Mouse (Mus musculus) intestine, postnatal 0 days (tissue): Measurements from ENCODE around the gene Smarce1. TPM values are rescaled to one million over a fixed set of nuclear protein-coding genes. Genes with fewer than 3 reads are reported as not detected.

Source experiments
- ATAC-seq: fragments of 200-750 bp; cut with Nextera tagmentation; 2 replicates; pipeline ENCODE4 v1.8.0; 2017; ENCODE audit warnings: mild to moderate bottlenecking, moderate TSS enrichment, moderate library complexity
- H3K27ac ChIP-seq: fragments of 300-500 bp; sonication (generic); 2 replicates; pipeline ENCODE4 v1.5.1; 2014; ENCODE audit warnings: mild to moderate bottlenecking, low read depth, low read length, moderate library complexity
- H3K27me3 ChIP-seq: fragments of 300-500 bp; sonication (generic); replicated peaks from 2 replicates; pipeline ENCODE4 v1.6.1; 2014; ENCODE audit warnings: low read length, mixed read lengths; ENCODE audit not compliant: control insufficient read depth, insufficient read depth
- H3K36me3 ChIP-seq: fragments of 300-500 bp; sonication (generic); 2 replicates; pipeline ENCODE4 v1.6.1; 2014; ENCODE audit warnings: mild to moderate bottlenecking, moderate library complexity; ENCODE audit not compliant: control insufficient read depth, insufficient read depth
- H3K4me1 ChIP-seq: fragments of 300-500 bp; sonication (generic); replicated peaks from 2 replicates; pipeline ENCODE4 v1.6.1; 2014; ENCODE audit warnings: antibody characterized with exemption, low read length, mixed read lengths; ENCODE audit not compliant: control insufficient read depth, insufficient read depth
- H3K4me2 ChIP-seq: fragments of 300-500 bp; sonication (generic); replicated peaks from 2 replicates; pipeline ENCODE4 v1.6.1; 2014; ENCODE audit warnings: low read depth, mild to moderate bottlenecking, moderate library complexity
- H3K4me3 ChIP-seq: fragments of 300-500 bp; sonication (generic); 2 replicates; pipeline ENCODE4 v1.5.1; 2014; ENCODE audit warnings: low read depth, low read length
- H3K9ac ChIP-seq: fragments of 300-500 bp; sonication (generic); 2 replicates; pipeline ENCODE4 v1.6.1; 2014; ENCODE audit warnings: mild to moderate bottlenecking, low read depth, low read length
- H3K9me3 ChIP-seq: fragments of 300-500 bp; sonication (generic); 2 replicates; pipeline ENCODE4 v1.6.1; 2016; ENCODE audit warnings: mixed run types; ENCODE audit not compliant: control insufficient read depth
- CTCF ChIP-seq: sonication (generic); IDR thresholded peaks from 2 replicates; pipeline ENCODE4 v1.5.1; 2016; ENCODE audit warnings: low read depth, mild to moderate bottlenecking, control low read depth, antibody characterized with exemption, moderate library complexity
- WGBS: fragments of 180-500 bp; shearing (Covaris S2); extraction: QIAGEN DNeasy Blood & Tissue Kit; methylation state at CpG from one replicate; pipeline ENCODE4 v1.1.7; 2014; 5-methylcytosine and 5-hydroxymethylcytosine counted together
- polyA plus RNA-seq: library from polyadenylated mRNA; unstranded; fragments of >200 nt; fragmentation: Nextera tagmentation; extraction: Ambion mirVana; gene quantifications from 2 replicates; pipeline ENCODE4 v1.2.1, GENCODE M21; 2015

Smarce1 gene
- polyA plus RNA-seq, 1 experiment from 2014 or later = 73.1 TPM

DNA sequence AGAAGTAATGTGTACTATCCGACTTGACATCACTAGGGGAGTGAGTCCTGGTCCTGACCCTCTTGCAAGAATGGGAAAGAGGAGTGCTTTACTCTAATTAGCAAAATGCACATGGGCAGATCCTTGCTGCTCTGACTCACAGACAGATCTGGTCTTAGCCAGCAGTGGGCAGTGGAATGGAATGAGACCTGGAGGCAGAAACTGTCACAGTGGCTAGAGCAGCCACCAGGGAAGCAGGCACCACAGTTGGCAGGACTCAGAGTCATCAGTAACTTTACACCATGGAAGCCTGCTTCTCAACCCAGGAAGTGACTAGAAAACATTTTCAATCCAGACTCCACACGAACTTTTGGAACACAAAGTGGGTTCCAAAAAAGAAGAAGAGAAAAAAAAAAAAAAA is 9.0 kb downstream of the Smarce1 start:
- no peak overlapping the region for H3K4me3 ChIP-seq
- WGBS = 65% methylated on average over 2 of the region's 2 CpGs
- no peak overlapping the region for H3K27ac ChIP-seq
- no peaks in the 10 kb centered on the region for H3K27me3 ChIP-seq
- no peaks in the 10 kb centered on the region for H3K4me1 ChIP-seq
- 0 out of 2 replicates have a peak, but pooled peaks have one; percentile 15 for TF ChIP-seq CTCF
- no peak overlapping the region for H3K9ac ChIP-seq
- ATAC-seq = no peak
- no peak overlapping the region for H3K4me2 ChIP-seq
- H3K9me3 ChIP-seq = no peaks in the 10 kb centered on the region
- H3K36me3 ChIP-seq = peaks cover 46% of the 10 kb centered on the region

DNA sequence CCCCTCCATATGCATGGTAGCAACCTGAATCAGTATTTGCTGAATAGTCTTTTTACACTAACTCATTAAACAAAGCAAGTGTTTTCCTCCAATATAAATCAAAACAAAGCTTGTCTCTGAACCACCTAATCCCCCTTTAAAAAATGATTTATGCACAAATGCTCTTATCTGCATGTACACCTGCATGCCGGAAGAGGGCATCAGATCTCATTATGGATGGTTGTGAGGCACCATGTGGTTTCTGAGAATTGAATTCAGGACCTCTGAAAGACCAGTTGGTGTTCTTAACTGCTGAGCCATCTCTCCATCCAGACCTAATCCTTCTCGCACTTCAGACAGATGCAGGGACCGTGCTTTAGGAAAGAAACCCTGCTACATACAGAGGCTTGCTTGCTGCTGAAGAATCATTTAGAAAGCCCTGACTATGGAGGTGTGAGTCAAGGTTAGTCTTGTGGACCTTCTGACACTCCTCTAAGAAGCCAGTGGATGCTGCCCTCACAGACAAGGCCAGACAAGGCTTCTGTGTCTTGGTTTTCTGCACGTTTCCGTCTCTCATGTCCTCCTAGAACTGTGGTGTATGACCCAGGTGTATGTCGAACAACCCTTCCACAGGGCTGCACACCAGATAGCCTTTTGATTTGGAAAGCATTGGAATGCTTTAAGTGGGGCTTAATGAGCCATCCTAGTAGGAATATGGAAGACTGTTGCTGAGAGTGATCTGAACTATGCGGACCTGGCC is 13.4 kb downstream of the Smarce1 start:
- Histone ChIP-seq H3K9ac (no peak overlapping the region), H3K9me3 (no peaks in the 10 kb centered on the region), H3K4me3 (no peak overlapping the region), H3K4me2 (no peak overlapping the region), H3K36me3 (peaks cover 75% of the 10 kb centered on the region), H3K27ac (no peak overlapping the region), H3K4me1 (no peaks in the 10 kb centered on the region), H3K27me3 (no peaks in the 10 kb centered on the region)
- 87% methylated on average over 7 of the region's 7 CpGs for WGBS
- no peak for ATAC-seq
- peak; percentile 9; the same call in 1 of the 2 replicates for TF ChIP-seq CTCF

DNA sequence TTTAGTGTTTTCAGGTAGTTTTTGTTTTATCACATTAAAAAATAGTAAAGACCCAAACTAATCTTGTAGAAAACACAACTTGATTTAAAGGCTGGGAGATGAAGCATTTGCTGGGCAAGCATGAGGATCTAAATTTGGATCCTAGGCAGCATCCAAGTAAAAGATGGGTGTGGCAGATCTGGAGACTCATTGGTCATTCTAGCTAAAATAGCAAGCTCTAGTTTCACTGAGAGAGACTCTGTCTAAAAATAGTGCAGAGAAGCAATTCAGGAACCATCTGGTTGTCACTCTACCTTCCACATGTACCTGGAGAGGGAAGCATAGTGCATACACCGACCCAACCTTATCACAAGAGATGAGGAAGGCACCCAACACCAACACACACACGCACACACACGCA is 14.6 kb downstream of the Smarce1 start:
- 97% methylated on average over 3 of the region's 3 CpGs for WGBS
- Histone ChIP-seq H3K27me3 (no peaks in the 10 kb centered on the region), H3K9me3 (no peaks in the 10 kb centered on the region), H3K9ac (no peak overlapping the region), H3K4me3 (no peak overlapping the region), H3K4me1 (no peaks in the 10 kb centered on the region), H3K36me3 (peaks cover 75% of the 10 kb centered on the region), H3K4me2 (no peak overlapping the region), H3K27ac (no peak overlapping the region)
- ATAC-seq = no peak
- TF ChIP-seq CTCF = no peak

DNA sequence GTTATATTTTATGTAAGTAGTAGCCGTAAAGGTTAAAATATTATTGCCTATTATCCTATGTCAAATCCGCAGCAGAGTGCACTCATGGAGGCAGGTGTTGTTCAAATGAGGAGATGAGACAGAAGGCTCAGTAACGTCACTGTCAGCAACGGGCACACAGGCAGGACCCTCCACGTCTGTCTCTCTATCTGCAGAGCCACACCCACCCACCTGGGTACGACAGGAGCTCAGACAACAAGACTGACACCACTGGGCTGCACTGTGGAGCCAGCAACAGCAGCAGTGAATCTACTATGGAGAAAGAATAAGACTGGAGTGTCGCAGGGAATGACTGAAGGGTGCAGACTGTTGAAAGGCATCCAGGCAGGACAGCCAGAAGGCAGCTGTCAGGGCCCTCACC is 18.1 kb downstream of the Smarce1 start:
- no peak overlapping the region for H3K4me2 ChIP-seq
- H3K4me1 ChIP-seq = no peaks in the 10 kb centered on the region
- H3K27ac ChIP-seq = no peak overlapping the region
- peaks cover 69% of the 10 kb centered on the region for H3K36me3 ChIP-seq
- ATAC-seq = no peak
- no peak overlapping the region for H3K9ac ChIP-seq
- no peaks in the 10 kb centered on the region for H3K27me3 ChIP-seq
- no peaks in the 10 kb centered on the region for H3K9me3 ChIP-seq
- 74% methylated on average over 7 of the region's 7 CpGs for WGBS
- TF ChIP-seq CTCF = no peak
- H3K4me3 ChIP-seq = no peak overlapping the region

DNA sequence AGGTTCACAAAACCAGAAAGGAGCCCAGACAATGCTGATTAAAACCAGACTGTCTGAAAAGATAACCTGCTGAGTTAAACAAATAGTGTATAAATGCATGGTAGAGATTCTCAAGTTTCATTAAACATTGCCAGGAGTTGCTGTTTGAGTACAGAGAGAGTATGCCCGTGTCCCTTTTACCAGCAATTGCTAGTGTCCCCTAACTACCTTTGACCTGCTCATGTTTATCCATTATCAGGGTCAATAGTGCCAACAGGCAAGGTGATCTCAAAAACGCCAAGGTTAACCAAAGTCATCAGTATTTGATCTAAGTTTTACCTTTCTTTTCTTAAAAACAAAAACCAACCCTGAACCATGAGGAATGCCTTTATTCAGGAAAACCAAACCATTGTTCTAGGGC is 18.9 kb downstream of the Smarce1 start:
- Histone ChIP-seq H3K4me1 (no peaks in the 10 kb centered on the region), H3K36me3 (peaks cover 62% of the 10 kb centered on the region), H3K27me3 (no peaks in the 10 kb centered on the region), H3K9me3 (no peaks in the 10 kb centered on the region), H3K4me3 (no peak overlapping the region), H3K9ac (no peak overlapping the region), H3K4me2 (no peak overlapping the region), H3K27ac (no peak overlapping the region)
- no peak for TF ChIP-seq CTCF
- ATAC-seq = no peak
- WGBS = 42% methylated on average over 2 of the region's 2 CpGs

DNA sequence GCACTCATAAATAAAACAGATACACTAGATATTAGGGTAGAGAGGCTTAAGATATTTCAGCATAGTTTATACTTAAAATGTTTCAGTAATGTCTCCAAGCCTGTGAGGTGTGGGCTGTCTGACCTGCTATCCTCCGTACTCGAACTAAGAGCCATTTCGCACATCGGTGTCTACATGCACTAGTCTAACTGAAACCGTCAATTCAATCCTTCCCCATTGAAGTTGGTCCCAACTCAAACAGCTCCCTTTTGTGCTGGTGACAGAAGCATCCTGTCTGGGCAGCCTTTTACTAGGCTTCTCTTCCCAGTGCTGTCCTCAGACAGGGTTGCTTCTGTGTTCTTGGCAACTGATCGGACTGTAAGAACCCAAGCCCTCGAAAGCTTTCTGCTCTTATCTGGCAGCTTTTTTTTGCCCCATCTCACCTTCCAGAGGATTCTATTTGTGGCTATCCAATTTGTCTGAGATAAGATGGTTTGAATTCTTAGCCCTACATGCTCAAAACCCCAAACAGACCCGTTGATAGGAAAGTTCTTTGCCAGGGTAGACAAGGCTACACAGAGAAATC is 22.6 kb downstream of the Smarce1 start:
- WGBS = 77% methylated on average over 8 of the region's 8 CpGs

More for the DNA sequence above, 22.6 kb downstream of the Smarce1 start:
- H3K4me1 ChIP-seq = no peaks in the 10 kb centered on the region
- no peak overlapping the region for H3K27ac ChIP-seq
- no peak overlapping the region for H3K4me3 ChIP-seq
- no peak overlapping the region for H3K9ac ChIP-seq
- H3K4me2 ChIP-seq = no peak overlapping the region
- ATAC-seq = no peak
- no peaks in the 10 kb centered on the region for H3K9me3 ChIP-seq
- no peaks in the 10 kb centered on the region for H3K27me3 ChIP-seq
- TF ChIP-seq CTCF = no peak
- H3K36me3 ChIP-seq = peaks cover 29% of the 10 kb centered on the region
